In the genomic region with DNA sequence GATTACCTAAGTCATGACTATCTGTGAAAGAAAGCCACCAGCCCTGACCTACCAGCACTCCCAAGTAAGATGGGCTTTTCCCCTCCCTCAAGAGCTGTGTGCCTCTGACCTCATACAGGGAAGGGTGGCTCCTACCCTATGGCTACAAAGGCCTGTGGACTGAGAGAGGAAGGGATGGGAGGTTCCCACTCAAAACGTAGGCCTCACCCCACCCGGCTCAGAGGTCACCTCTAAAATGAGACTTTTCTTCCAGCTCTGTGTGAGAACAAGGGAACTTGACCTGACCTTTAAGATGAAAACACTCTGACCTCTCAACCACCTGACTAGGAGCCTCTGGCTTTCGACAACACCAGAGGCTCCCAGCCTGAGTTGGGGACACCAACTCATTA, we compare ENCODE assay signal across 17 mouse cellular contexts.
"Had no signal": no experiment of that assay in that cellular context is flagged by ENCODE, and none has a peak within 500 bp of the region (broad histone marks: within the 10 kb centered on the region; RNA-seq: fewer than 3 reads in every experiment).

No protein-coding gene starts in this region.

- H3K9ac ChIP-seq: liver, embryonic 14.5 days; lung, embryonic 14.5 days; midbrain, embryonic 13.5 days; midbrain, embryonic 15.5 days; neural tube, embryonic 13.5 days; neural tube, embryonic 15.5 days; stomach, embryonic 15.5 days had no signal

- H3K9me3 ChIP-seq: megakaryocyte, embryonic 14.5 days; midbrain, embryonic 13.5 days; midbrain, embryonic 15.5 days; neural tube, embryonic 13.5 days; neural tube, embryonic 15.5 days; stomach, embryonic 15.5 days had no signal

- H3K4me1 ChIP-seq: midbrain, embryonic 13.5 days; midbrain, embryonic 15.5 days; neural tube, embryonic 13.5 days; neural tube, embryonic 15.5 days; stomach, embryonic 15.5 days had no signal

- H3K27ac ChIP-seq: liver, embryonic 14.5 days; midbrain, embryonic 13.5 days; midbrain, embryonic 15.5 days; neural tube, embryonic 13.5 days; neural tube, embryonic 15.5 days; stomach, embryonic 15.5 days; stomach, postnatal 0 days had no signal

- H3K36me3 ChIP-seq: midbrain, embryonic 15.5 days had no signal

- H3K27me3 ChIP-seq: megakaryocyte, embryonic 14.5 days; midbrain, embryonic 13.5 days; midbrain, embryonic 15.5 days; neural tube, embryonic 13.5 days; neural tube, embryonic 15.5 days; stomach, embryonic 15.5 days had no signal

- ATAC-seq: midbrain, embryonic 13.5 days; midbrain, embryonic 15.5 days had no signal

- H3K4me3 ChIP-seq: megakaryocyte, embryonic 14.5 days; midbrain, embryonic 13.5 days; midbrain, embryonic 15.5 days; myocyte; neural tube, embryonic 13.5 days; neural tube, embryonic 15.5 days; stomach, embryonic 15.5 days had no signal

- DNase-seq: lung, adult 18-20 months; lung, embryonic 14.5 days; lung, postnatal 10 days; lung, postnatal 4 days; retina, postnatal 1 day; right cerebral cortex, adult 18-20 months; thymus, postnatal 14 days; thymus, postnatal 36 days had no signal
